Mouse (Mus musculus): ENCODE measurements at regions not wholly inside any gene's neighbourhood (a gene's known extent, or its start where the extent isn't known, plus 50 kb on each side); places are given as distances from the start of the nearest gene placed in this dataset.
"Not testable (repeated sequence)": the region's sequence is repeated elsewhere in the genome, so short reads cannot be mapped to it uniquely, and the experiment has no call there.

GRCm38 (mm10) chr16:12673656-12674055, 435.8 kb upstream of the Ercc4 start:
- TF ChIP-seq POLR2A (IDR thresholded peaks at IDR 0.05; ENCODE audit: insufficient read length, low read depth); POLR2AphosphoS2 (IDR thresholded peaks at IDR 0.05; ENCODE audit: insufficient read length, low read depth); TCF12 (IDR thresholded peaks at IDR 0.05; ENCODE audit: insufficient read depth, poor library complexity, severe bottlenecking); TCF3 (IDR thresholded peaks at IDR 0.05; ENCODE audit: insufficient read length, low read depth); USF1 (IDR thresholded peaks at IDR 0.05; ENCODE audit: low read depth): not testable (repeated sequence)

Data from myocyte (in vitro differentiated cells).